Mouse (Mus musculus): ENCODE measurements at regions not wholly inside any gene's neighbourhood (a gene's known extent, or its start where the extent isn't known, plus 50 kb on each side); places are given as distances from the start of the nearest gene placed in this dataset.

DNA sequence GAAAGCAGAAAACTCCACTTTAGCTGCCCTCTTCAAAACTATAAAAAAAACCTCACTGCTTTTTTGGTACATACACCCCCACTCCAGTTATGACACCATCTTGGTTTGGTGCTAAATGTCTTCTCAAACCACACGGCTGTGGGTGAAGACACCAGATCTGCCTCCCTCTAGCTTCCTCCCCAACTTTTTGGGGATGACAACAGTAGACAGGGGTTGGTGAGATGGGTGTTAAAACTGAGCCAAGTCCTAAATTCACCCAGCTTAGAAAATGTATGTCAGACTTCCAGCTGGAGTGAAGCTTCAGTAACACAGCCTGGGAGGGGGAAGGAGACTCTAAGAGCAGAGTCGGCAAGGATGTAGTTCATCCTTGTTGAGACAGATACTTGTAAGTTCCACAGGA is 147.1 kb upstream of the F13a1 start:
- ATAC-seq (ENCODE audit: low FRiP score, low read depth) = no peak
- Histone ChIP-seq H3K4me1 (replicated peaks) (no peaks in the 10 kb centered on the region), H3K27ac (replicated peaks) (no peak overlapping the region), H3K27me3 (no peaks in the 10 kb centered on the region), H3K4me3 (no peak overlapping the region), H3K9me3 (no peaks in the 10 kb centered on the region), H3K36me3 (no peaks in the 10 kb centered on the region), H3K9ac (no peak overlapping the region), H3K4me2 (no peak overlapping the region)
- WGBS = 96% methylated on average over 2 of the region's 2 CpGs

DNA sequence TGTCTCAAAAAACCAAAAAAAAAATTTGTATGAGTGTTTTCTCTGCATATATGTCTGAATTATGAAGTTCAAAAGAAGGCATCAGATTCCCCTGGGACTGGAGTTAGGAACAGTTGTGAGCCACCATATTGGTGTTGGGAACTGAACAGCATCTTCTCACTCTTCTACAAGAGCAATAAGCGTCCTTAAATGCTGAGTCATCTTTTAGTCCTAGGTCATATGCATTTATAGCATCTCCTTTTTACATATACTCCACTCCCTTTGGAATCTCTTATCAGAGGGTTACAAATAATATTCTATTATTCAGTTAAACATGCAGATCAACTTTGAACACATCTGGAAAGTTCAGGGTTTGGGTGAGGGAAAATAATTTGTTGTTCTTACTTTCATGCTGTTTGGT is 145.8 kb upstream of the F13a1 start:
- no peak for ATAC-seq (ENCODE audit: low FRiP score, low read depth)
- no peaks in the 10 kb centered on the region for H3K4me1 ChIP-seq (replicated peaks)
- H3K9me3 ChIP-seq = no peaks in the 10 kb centered on the region
- no peak overlapping the region for H3K9ac ChIP-seq
- no peaks in the 10 kb centered on the region for H3K36me3 ChIP-seq
- no peak overlapping the region for H3K4me2 ChIP-seq
- H3K4me3 ChIP-seq = no peak overlapping the region
- H3K27ac ChIP-seq (replicated peaks) = no peak overlapping the region
- 93% methylated on average over 1 of the region's 1 CpGs for WGBS
- H3K27me3 ChIP-seq = no peaks in the 10 kb centered on the region

DNA sequence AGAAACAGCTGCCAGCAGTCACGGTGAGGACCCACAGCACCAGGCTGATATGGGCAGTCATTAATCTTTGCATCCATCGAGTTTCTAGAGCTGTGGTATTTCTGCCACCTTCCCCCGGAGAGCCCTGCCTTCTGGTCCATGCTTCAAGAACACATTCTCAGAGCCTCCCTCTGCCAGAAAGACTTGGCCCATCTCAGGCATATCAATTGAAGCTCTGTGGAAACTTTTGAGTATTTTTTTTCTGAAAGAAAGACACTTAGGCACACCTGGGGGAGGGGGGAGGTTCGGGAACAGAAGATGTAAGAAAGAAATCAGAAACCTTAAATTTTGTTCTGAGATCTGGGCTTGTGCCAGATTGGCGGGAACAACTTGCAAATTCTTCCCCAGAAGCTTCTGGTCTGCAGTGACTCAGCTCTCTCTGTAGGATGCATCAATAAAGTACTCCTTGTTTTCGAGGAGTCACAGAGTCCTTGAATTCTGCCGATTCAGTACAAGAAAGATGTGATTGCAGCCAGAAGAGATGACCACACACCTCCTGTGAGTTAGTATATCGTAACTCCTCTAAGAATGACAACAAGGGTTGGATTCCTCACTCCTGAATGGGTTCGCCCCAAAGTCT is 131.2 kb upstream of the F13a1 start:
- ATAC-seq (ENCODE audit: low FRiP score, low read depth) = no peak
- no peaks in the 10 kb centered on the region for H3K4me1 ChIP-seq (replicated peaks)
- H3K27ac ChIP-seq (replicated peaks) = no peak overlapping the region
- WGBS = 72% methylated on average over 9 of the region's 9 CpGs
- H3K4me2 ChIP-seq = no peak overlapping the region
- no peaks in the 10 kb centered on the region for H3K27me3 ChIP-seq
- H3K36me3 ChIP-seq = no peaks in the 10 kb centered on the region
- H3K9ac ChIP-seq = no peak overlapping the region
- H3K9me3 ChIP-seq = no peaks in the 10 kb centered on the region
- no peak overlapping the region for H3K4me3 ChIP-seq

DNA sequence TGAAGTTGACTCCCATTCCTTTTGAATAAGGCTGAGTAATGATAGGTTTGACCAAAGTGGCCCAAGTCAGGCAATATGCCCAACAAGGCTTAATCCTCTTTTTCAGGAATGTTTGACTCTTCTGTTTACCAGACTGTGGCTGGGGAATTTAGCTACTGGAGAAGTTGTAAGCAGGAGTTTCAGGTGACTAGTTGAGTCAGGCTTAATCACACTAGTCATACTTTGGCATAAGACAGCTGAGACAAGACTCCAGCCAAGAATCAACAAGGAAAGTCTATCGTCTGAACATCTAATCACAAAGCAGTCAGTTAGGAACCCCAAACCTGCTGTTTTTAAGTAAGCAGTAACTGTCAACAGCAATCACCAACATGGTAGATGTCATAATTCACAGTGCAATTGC is 126.5 kb upstream of the F13a1 start:
- H3K36me3 ChIP-seq = no peaks in the 10 kb centered on the region
- 95% methylated on average over 1 of the region's 1 CpGs for WGBS
- H3K4me2 ChIP-seq = no peak overlapping the region
- H3K4me3 ChIP-seq = no peak overlapping the region
- no peaks in the 10 kb centered on the region for H3K27me3 ChIP-seq
- no peaks in the 10 kb centered on the region for H3K4me1 ChIP-seq (replicated peaks)
- no peak overlapping the region for H3K9ac ChIP-seq
- no peak overlapping the region for H3K27ac ChIP-seq (replicated peaks)
- ATAC-seq (ENCODE audit: low FRiP score, low read depth) = no peak
- no peaks in the 10 kb centered on the region for H3K9me3 ChIP-seq

DNA sequence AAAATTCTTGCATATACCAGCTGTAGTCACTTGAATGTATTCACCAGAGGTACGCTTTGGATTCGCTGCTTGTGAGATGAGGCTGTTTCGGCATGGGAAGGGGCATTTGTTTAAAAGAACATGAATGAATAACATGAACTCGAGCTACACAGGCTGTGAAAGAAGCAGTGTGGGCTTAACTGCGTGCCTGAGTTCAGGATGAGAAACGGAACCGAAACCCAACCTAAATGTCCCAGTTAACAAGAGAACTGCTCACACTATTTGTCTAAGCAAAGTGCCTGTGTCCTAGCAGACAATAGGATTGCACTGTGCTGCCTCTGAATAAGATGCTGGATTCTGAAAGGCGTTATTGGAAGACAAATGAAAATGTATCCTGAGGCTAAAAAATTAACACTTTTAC is 126.0 kb upstream of the F13a1 start:
- Histone ChIP-seq H3K9ac (no peak overlapping the region), H3K4me2 (no peak overlapping the region), H3K9me3 (no peaks in the 10 kb centered on the region), H3K4me3 (no peak overlapping the region), H3K36me3 (no peaks in the 10 kb centered on the region), H3K4me1 (replicated peaks) (no peaks in the 10 kb centered on the region), H3K27ac (replicated peaks) (no peak overlapping the region), H3K27me3 (no peaks in the 10 kb centered on the region)
- 84% methylated on average over 8 of the region's 8 CpGs for WGBS
- no peak for ATAC-seq (ENCODE audit: low FRiP score, low read depth)

DNA sequence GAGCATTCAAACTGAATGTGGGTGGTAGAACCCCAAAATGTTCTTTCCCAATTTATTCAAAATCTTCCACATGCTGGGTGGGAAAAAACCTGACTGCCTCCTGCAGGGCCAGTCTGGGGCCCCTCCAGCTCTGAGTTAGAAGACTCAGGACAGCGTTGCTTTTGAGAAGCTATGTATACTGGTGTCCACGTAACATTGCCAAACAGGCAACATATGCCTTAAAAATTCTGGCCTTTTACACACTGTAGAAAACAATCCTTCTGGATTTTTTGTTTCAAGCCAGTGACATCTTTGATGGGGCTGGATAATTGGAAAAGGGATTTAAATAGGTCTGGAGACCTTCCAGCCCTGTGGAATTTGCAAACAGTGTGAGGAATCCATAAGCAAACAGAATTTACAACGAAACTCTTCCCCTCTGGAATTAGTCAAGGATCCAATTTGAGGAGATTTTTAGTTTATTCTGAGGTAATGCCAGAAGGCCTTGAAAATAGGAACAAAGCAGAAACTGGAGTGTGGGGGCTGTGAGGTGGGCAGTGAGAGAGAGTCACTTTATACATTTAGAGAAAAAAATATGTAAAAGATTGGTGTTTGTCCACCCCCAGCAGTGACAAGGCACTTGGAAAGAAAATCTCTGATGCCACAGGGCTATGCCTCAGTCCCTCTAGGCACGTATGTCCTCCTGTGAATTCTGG is 108.9 kb upstream of the F13a1 start:
- no peak overlapping the region for H3K4me2 ChIP-seq
- no peaks in the 10 kb centered on the region for H3K9me3 ChIP-seq
- ATAC-seq (ENCODE audit: low FRiP score, low read depth) = no peak
- no peak overlapping the region for H3K9ac ChIP-seq
- 69% methylated on average over 4 of the region's 4 CpGs for WGBS
- H3K36me3 ChIP-seq = no peaks in the 10 kb centered on the region
- H3K27ac ChIP-seq (replicated peaks) = no peak overlapping the region
- H3K4me1 ChIP-seq (replicated peaks) = no peaks in the 10 kb centered on the region
- H3K27me3 ChIP-seq = no peaks in the 10 kb centered on the region
- no peak overlapping the region for H3K4me3 ChIP-seq

DNA sequence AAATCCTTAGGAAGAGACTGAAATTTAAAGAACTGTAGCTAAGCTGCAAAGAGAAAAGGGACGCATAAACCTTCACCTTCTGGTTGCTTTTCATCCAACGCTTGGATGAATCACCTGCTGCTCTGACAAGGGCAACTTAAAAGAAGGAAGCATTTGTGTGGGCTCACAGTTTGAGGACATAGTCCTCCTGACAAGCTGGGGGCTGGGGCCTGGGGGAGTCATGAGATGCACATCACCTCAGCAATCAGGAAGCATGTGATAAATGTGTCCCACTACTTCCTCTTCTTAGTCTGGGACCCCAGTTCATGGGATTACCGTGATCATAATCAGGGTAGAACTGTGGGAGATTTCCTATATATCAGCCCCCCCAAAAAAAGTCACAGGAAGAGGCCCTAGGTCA is 107.8 kb upstream of the F13a1 start:
- no peak overlapping the region for H3K9ac ChIP-seq
- H3K27me3 ChIP-seq = no peaks in the 10 kb centered on the region
- no peak overlapping the region for H3K4me3 ChIP-seq
- no peaks in the 10 kb centered on the region for H3K9me3 ChIP-seq
- ATAC-seq (ENCODE audit: low FRiP score, low read depth) = no peak
- H3K36me3 ChIP-seq = no peaks in the 10 kb centered on the region
- H3K27ac ChIP-seq (replicated peaks) = no peak overlapping the region
- H3K4me2 ChIP-seq = no peak overlapping the region
- H3K4me1 ChIP-seq (replicated peaks) = no peaks in the 10 kb centered on the region
- WGBS = 87% methylated on average over 3 of the region's 3 CpGs

DNA sequence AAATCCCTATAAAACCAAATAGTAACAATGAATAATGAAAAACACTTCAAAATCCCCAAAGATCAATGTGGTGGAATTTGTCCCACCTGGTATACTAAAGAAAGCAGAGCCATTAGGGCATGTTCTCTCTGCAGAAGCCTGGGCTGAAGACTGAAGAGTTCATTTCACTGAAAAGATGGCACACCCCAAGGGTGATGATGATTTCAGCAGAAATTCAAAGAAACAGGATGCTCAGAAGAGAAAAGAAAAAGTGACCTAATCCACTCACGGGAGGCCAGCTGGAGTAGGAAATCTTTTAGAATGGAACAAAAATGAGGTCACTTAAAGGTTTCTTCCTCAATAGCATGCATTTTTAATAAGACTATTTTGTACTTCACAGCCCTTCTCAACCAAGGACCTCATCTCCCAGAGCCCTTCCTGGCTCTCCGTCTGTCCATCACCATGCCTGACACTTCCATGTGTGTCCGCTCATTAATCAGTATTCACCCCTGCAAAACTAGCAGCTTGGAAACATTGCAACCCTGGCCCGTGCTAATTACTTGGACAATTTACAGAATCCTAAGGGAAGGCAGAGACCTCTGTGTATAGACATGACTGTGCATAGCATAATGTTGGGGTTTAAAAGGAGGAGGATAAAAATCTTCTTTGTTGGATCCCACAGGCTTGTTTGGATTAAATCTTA is 101.9 kb upstream of the F13a1 start:
- Histone ChIP-seq H3K36me3 (no peaks in the 10 kb centered on the region), H3K27me3 (no peaks in the 10 kb centered on the region), H3K4me1 (replicated peaks) (0 out of 2 replicates have a peak, but pooled peaks cover 6% of the 10 kb centered on the region), H3K9ac (no peak overlapping the region), H3K27ac (replicated peaks) (no peak overlapping the region), H3K4me2 (no peak overlapping the region), H3K9me3 (no peaks in the 10 kb centered on the region), H3K4me3 (no peak overlapping the region)
- ATAC-seq (ENCODE audit: low FRiP score, low read depth) = 0 out of 2 replicates have a peak, but pooled peaks have one; percentile 27
- 50% methylated on average over 4 of the region's 4 CpGs for WGBS

DNA sequence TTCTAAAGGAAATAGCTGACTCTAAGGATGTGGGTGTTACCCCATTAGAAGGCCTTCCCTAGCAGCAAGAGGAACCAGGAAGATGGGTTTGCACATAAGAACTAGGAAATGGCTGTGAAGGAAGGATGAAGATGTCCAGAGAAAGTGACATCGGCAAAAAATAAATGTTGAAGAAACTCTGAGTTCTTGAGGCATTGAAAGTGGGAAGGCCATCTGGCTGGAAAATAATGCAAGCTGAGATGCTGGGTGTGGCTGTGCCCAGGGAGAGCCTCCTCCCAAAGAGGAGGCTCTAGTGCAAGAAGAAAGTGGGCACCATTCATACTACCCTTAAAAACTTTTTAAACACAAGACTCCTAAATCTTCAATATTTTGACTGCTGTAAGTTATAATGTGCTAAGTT is 99.9 kb upstream of the F13a1 start:
- ATAC-seq (ENCODE audit: low FRiP score, low read depth) = no peak
- Histone ChIP-seq H3K4me3 (no peak overlapping the region), H3K27ac (replicated peaks) (no peak overlapping the region), H3K27me3 (no peaks in the 10 kb centered on the region), H3K9me3 (no peaks in the 10 kb centered on the region), H3K36me3 (no peaks in the 10 kb centered on the region), H3K9ac (no peak overlapping the region), H3K4me1 (replicated peaks) (0 out of 2 replicates have a peak, but pooled peaks cover 6% of the 10 kb centered on the region), H3K4me2 (no peak overlapping the region)
- 93% methylated on average over 1 of the region's 1 CpGs for WGBS

DNA sequence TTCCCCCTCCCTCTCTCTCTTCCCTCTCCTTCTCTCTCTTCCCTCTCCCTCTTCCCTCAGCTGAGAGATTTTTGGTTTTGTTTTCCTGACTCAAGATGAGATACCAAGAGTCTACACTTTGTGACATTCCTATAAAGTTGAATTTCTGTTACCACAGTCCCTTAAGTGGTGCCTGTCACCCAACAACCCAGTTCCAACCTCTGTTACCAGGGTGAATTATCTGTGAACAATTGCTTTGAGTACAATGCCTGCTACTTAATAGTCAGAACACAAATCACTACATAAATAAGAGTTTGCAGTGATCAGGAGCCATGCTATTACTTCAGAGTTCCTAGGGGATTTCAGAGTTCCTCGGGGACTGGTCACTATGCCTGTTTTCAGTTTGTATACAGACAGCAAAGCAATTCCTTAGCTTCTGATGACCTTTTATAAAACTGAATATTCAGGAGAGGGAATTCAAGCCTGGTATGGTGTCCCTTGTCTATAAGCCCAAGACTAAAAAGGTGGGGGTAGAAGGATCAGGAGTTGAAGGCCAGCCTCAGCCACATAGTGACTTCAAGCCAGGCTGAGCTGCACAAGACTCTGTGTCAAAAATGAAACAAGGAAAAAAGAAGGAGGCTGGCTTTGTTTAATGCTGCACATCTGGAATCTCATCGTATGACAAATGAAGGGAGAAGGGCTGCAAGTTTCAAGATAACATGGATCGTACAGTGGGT is 99.2 kb upstream of the F13a1 start:
- WGBS = 63% methylated on average over 3 of the region's 3 CpGs

DNA sequence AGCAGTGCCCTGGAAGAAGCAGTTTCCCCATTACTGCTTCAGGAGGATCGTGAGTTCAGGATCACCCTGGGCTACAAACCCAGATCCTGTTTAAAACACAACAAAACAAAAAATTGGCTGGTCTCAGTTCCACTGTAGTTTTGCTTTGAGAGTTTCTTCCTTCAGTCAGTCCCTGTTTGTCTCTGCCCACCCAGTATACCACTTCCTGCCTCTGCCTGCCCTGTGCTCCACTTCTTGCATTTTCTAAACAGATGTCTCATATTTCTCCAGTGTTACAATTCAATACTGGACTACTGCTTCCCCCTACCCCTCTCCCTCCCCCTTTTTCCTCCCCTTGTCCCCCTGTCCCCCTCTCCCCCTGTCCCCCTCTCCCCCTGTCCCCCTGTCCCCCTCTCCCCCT is 98.6 kb upstream of the F13a1 start:
- no peak for ATAC-seq (ENCODE audit: low FRiP score, low read depth)
- H3K9me3 ChIP-seq = no peaks in the 10 kb centered on the region
- H3K9ac ChIP-seq = no peak overlapping the region
- 0 out of 2 replicates have a peak, but pooled peaks cover 6% of the 10 kb centered on the region for H3K4me1 ChIP-seq (replicated peaks)
- no peak overlapping the region for H3K4me3 ChIP-seq
- H3K4me2 ChIP-seq = no peak overlapping the region
- 83% methylated on average over 1 of the region's 1 CpGs for WGBS
- no peak overlapping the region for H3K27ac ChIP-seq (replicated peaks)
- H3K27me3 ChIP-seq = no peaks in the 10 kb centered on the region
- H3K36me3 ChIP-seq = no peaks in the 10 kb centered on the region

More for the DNA sequence above, 99.2 kb upstream of the F13a1 start:
- H3K4me2 ChIP-seq = no peak overlapping the region
- no peak overlapping the region for H3K9ac ChIP-seq
- no peak overlapping the region for H3K27ac ChIP-seq (replicated peaks)
- 0 out of 2 replicates have a peak, but pooled peaks cover 6% of the 10 kb centered on the region for H3K4me1 ChIP-seq (replicated peaks)
- no peaks in the 10 kb centered on the region for H3K36me3 ChIP-seq
- no peaks in the 10 kb centered on the region for H3K9me3 ChIP-seq
- ATAC-seq (ENCODE audit: low FRiP score, low read depth) = no peak; the same call in 1 of the 2 replicates
- no peak overlapping the region for H3K4me3 ChIP-seq
- no peaks in the 10 kb centered on the region for H3K27me3 ChIP-seq

DNA sequence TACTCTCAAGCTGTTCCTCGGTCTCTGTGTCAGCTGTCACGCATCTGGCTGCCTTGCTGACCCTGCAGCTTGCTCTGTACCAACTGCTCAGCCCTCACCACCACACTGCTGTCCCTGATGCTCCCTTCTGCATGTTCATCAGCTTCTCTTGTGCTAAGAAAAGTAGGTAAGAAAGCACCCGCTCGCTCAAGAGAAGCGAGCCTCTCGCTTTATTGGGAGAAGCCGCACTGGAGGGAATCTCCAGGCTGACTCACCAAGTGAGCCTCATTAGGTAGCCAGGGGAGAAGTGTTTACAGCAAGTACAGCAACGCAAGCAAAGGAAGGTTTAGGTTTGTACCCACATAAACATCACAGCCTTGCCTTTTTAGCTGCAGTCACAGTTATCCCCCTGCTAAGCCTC is 97.7 kb upstream of the F13a1 start:
- Histone ChIP-seq H3K4me2 (no peak overlapping the region), H3K4me3 (no peak overlapping the region), H3K4me1 (replicated peaks) (0 out of 2 replicates have a peak, but pooled peaks cover 6% of the 10 kb centered on the region), H3K36me3 (no peaks in the 10 kb centered on the region), H3K9ac (no peak overlapping the region), H3K27ac (replicated peaks) (no peak overlapping the region), H3K27me3 (no peaks in the 10 kb centered on the region), H3K9me3 (no peaks in the 10 kb centered on the region)
- ATAC-seq (ENCODE audit: low FRiP score, low read depth) = no peak
- 84% methylated on average over 8 of the region's 8 CpGs for WGBS

Data from hindbrain, embryonic 15.5 days (tissue).